Mouse (Mus musculus): ENCODE results near the gene Adamts16. TPM values are rescaled to one million over a fixed set of nuclear protein-coding genes. Genes with fewer than 3 reads are reported as not detected.

The Adamts16 gene
- polyA plus RNA-seq, 1 experiment from 2014 or later, result 0.31 TPM

- Histone ChIP-seq H3K9ac (ENCODE audit: low read length) (no peak overlapping the region), H3K27ac (replicated peaks in 1 of 2; ENCODE audit: control insufficient read depth in 1 of 2, insufficient read depth in 1 of 2, low read depth in 2 of 2, low read length in 2 of 2) (peak overlapping the region in 1 of 2 experiments; percentile 20; a peak in 1 of 4 replicates)
These were observed 105.2 kb downstream of the Adamts16 start for GRCm38 (mm10) chr13:70736409-70736808.

DNA sequence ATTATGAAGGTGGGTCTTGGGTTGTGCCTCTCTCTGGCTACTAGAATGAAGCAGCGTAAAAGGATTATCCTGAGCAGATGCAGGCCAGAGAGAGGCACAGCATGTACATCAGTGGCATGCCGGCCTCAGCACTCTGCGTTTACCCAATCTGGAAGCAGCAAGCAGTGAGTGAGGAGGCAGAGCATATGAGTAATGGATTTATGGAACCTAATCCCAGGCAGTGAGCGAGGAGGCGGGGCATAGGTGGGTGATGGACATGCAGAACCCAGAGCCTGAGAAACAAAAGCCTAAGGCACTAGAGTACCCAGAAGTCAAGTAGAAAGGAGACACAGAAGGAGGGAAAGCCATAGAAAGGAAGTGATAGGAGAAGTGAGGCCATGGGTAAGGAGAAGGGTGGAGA is 107.0 kb downstream of the Adamts16 start:
- H3K27ac ChIP-seq (replicated peaks in 1 of 2; ENCODE audit: control insufficient read depth in 1 of 2, insufficient read depth in 1 of 2, low read depth in 2 of 2, low read length in 2 of 2), result no peak overlapping the region
- H3K9me3 ChIP-seq (ENCODE audit: control insufficient read depth, low read length), result no peaks in the 10 kb centered on the region
- H3K27me3 ChIP-seq (ENCODE audit: control insufficient read depth, insufficient read depth, low read length), result peaks cover 3% of the 10 kb centered on the region; the same call in 1 of the 2 replicates
- H3K4me3 ChIP-seq (ENCODE audit: control insufficient read depth in 1 of 2, insufficient read depth in 1 of 2, low read depth in 1 of 2, low read length in 2 of 2), result no peak overlapping the region
- no peak for ATAC-seq (ENCODE audit: insufficient number of reproducible peaks, insufficient read depth, low FRiP score, low read depth)
- H3K4me1 ChIP-seq (ENCODE audit: control insufficient read depth in 2 of 2, insufficient read depth in 2 of 2, low read length in 2 of 2), result peaks cover 4 to 13% of the 10 kb centered on the region in 2 experiments
- no peak overlapping the region for H3K9ac ChIP-seq (ENCODE audit: low read length)
- H3K4me2 ChIP-seq (ENCODE audit: low read length), result no peak overlapping the region
- 84% methylated on average over 5 of the region's 5 CpGs for WGBS
- no peaks in the 10 kb centered on the region for H3K36me3 ChIP-seq (ENCODE audit: control insufficient read depth, insufficient read depth, low read length)

More at GRCm38 (mm10) chr13:70736409-70736808, 105.2 kb downstream of the Adamts16 start:
- ATAC-seq (ENCODE audit: insufficient number of reproducible peaks, insufficient read depth, low FRiP score, low read depth), result no peak
- H3K4me1 ChIP-seq (ENCODE audit: control insufficient read depth in 2 of 2, insufficient read depth in 2 of 2, low read length in 2 of 2), result peaks cover 13 to 21% of the 10 kb centered on the region in 2 experiments
- no peak overlapping the region for H3K4me2 ChIP-seq (ENCODE audit: low read length)
- H3K36me3 ChIP-seq (ENCODE audit: control insufficient read depth, insufficient read depth, low read length), result no peaks in the 10 kb centered on the region
- WGBS, result 27% methylated on average over 4 of the region's 4 CpGs
- no peaks in the 10 kb centered on the region for H3K27me3 ChIP-seq (ENCODE audit: control insufficient read depth, insufficient read depth, low read length)
- H3K4me3 ChIP-seq (ENCODE audit: control insufficient read depth in 1 of 2, insufficient read depth in 1 of 2, low read depth in 1 of 2, low read length in 2 of 2), result no peak overlapping the region
- H3K9me3 ChIP-seq (ENCODE audit: control insufficient read depth, low read length), result no peaks in the 10 kb centered on the region

DNA sequence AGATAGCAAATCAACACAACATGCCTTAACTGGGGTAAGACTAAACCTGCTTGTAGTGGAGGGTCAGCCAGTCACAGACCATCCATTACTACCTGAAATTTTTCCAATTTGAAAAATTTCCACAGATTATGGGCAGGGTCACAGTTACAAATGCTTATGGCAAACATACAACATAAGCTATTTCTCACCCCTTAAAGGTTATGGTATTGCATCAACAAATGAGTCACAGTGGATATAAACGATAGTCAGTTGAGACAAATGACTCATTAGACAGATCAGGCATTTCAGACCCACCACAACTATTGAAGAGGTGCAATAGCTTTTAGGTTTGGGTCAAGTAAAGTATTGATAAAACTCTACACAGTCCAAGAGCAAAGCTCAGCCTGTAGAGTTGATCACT is 107.7 kb downstream of the Adamts16 start:
- Histone ChIP-seq H3K4me3 (ENCODE audit: control insufficient read depth in 1 of 2, insufficient read depth in 1 of 2, low read depth in 1 of 2, low read length in 2 of 2) (no peak overlapping the region), H3K9ac (ENCODE audit: low read length) (no peak overlapping the region), H3K4me2 (ENCODE audit: low read length) (no peak overlapping the region), H3K9me3 (ENCODE audit: control insufficient read depth, low read length) (no peaks in the 10 kb centered on the region), H3K27ac (replicated peaks in 1 of 2; ENCODE audit: control insufficient read depth in 1 of 2, insufficient read depth in 1 of 2, low read depth in 2 of 2, low read length in 2 of 2) (no peak overlapping the region), H3K36me3 (ENCODE audit: control insufficient read depth, insufficient read depth, low read length) (no peaks in the 10 kb centered on the region), H3K4me1 (ENCODE audit: control insufficient read depth in 2 of 2, insufficient read depth in 2 of 2, low read length in 2 of 2) (peaks cover 4 to 13% of the 10 kb centered on the region in 2 experiments), H3K27me3 (ENCODE audit: control insufficient read depth, insufficient read depth, low read length) (peaks cover 3% of the 10 kb centered on the region; the same call in 1 of the 2 replicates)
- 78% methylated on average over 1 of the region's 1 CpGs for WGBS
- ATAC-seq (ENCODE audit: insufficient number of reproducible peaks, insufficient read depth, low FRiP score, low read depth), result no peak

GRCm38 (mm10) chr13:70733206-70733605 is 108.4 kb downstream of the Adamts16 start:
- Histone ChIP-seq H3K36me3 (ENCODE audit: control insufficient read depth, insufficient read depth, low read length) (no peaks in the 10 kb centered on the region), H3K27me3 (ENCODE audit: control insufficient read depth, insufficient read depth, low read length) (peaks cover 3% of the 10 kb centered on the region; the same call in 1 of the 2 replicates), H3K27ac (replicated peaks in 1 of 2; ENCODE audit: control insufficient read depth in 1 of 2, insufficient read depth in 1 of 2, low read depth in 2 of 2, low read length in 2 of 2) (no peak overlapping the region), H3K4me2 (ENCODE audit: low read length) (no peak overlapping the region), H3K9me3 (ENCODE audit: control insufficient read depth, low read length) (no peaks in the 10 kb centered on the region), H3K4me3 (ENCODE audit: control insufficient read depth in 1 of 2, insufficient read depth in 1 of 2, low read depth in 1 of 2, low read length in 2 of 2) (no peak overlapping the region), H3K4me1 (ENCODE audit: control insufficient read depth in 2 of 2, insufficient read depth in 2 of 2, low read length in 2 of 2) (peaks cover 4 to 13% of the 10 kb centered on the region in 2 experiments), H3K9ac (ENCODE audit: low read length) (no peak overlapping the region)
- 25% methylated on average over 2 of the region's 2 CpGs for WGBS
- ATAC-seq (ENCODE audit: insufficient number of reproducible peaks, insufficient read depth, low FRiP score, low read depth), result no peak

DNA sequence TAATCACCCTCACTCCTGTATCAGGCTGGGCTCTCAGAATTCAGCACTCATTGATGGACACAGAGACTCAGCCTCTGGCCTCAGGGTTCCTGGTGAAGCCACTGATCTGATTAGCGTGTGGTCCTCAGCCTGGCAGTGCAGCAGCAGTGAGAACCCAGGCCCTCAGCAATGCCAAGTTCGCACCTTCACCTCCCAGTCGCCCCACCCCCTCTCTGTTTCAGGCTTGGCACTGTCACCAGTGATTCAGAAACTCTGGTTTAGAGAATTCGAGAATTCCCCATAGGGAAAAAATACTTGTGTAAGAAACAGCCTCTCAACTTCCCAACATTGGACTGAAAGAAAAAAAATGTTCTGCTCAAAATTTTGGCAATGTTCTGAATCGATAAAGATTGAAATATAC is 108.8 kb downstream of the Adamts16 start:
- Histone ChIP-seq H3K4me2 (ENCODE audit: low read length) (no peak overlapping the region), H3K9me3 (ENCODE audit: control insufficient read depth, low read length) (no peaks in the 10 kb centered on the region), H3K36me3 (ENCODE audit: control insufficient read depth, insufficient read depth, low read length) (no peaks in the 10 kb centered on the region), H3K4me3 (ENCODE audit: control insufficient read depth in 1 of 2, insufficient read depth in 1 of 2, low read depth in 1 of 2, low read length in 2 of 2) (no peak overlapping the region), H3K27me3 (ENCODE audit: control insufficient read depth, insufficient read depth, low read length) (peaks cover 3% of the 10 kb centered on the region; the same call in 1 of the 2 replicates), H3K27ac (replicated peaks in 1 of 2; ENCODE audit: control insufficient read depth in 1 of 2, insufficient read depth in 1 of 2, low read depth in 2 of 2, low read length in 2 of 2) (no peak overlapping the region), H3K9ac (ENCODE audit: low read length) (no peak overlapping the region), H3K4me1 (ENCODE audit: control insufficient read depth in 2 of 2, insufficient read depth in 2 of 2, low read length in 2 of 2) (peaks cover 4 to 13% of the 10 kb centered on the region in 2 experiments)
- WGBS, result 72% methylated on average over 5 of the region's 5 CpGs
- ATAC-seq (ENCODE audit: insufficient number of reproducible peaks, insufficient read depth, low FRiP score, low read depth), result no peak

GRCm38 (mm10) chr13:70731349-70731748 is 110.3 kb downstream of the Adamts16 start:
- Histone ChIP-seq H3K4me2 (ENCODE audit: low read length) (no peak overlapping the region), H3K36me3 (ENCODE audit: control insufficient read depth, insufficient read depth, low read length) (no peaks in the 10 kb centered on the region)
- no peak for ATAC-seq (ENCODE audit: insufficient number of reproducible peaks, insufficient read depth, low FRiP score, low read depth)

GRCm38 (mm10) chr13:70729996-70730395 is 111.6 kb downstream of the Adamts16 start:
- no peaks in the 10 kb centered on the region for H3K36me3 ChIP-seq (ENCODE audit: control insufficient read depth, insufficient read depth, low read length)
- H3K4me2 ChIP-seq (ENCODE audit: low read length), result no peak overlapping the region
- no peaks in the 10 kb centered on the region for H3K9me3 ChIP-seq (ENCODE audit: control insufficient read depth, low read length)
- H3K4me3 ChIP-seq (ENCODE audit: control insufficient read depth in 1 of 2, insufficient read depth in 1 of 2, low read depth in 1 of 2, low read length in 2 of 2), result no peak overlapping the region
- H3K9ac ChIP-seq (ENCODE audit: low read length), result no peak overlapping the region
- no peaks in the 10 kb centered on the region for H3K4me1 ChIP-seq (ENCODE audit: control insufficient read depth in 2 of 2, insufficient read depth in 2 of 2, low read length in 2 of 2)
- H3K27me3 ChIP-seq (ENCODE audit: control insufficient read depth, insufficient read depth, low read length), result peaks cover 3% of the 10 kb centered on the region; the same call in 1 of the 2 replicates
- WGBS, result 52% methylated on average over 5 of the region's 5 CpGs
- H3K27ac ChIP-seq (replicated peaks in 1 of 2; ENCODE audit: control insufficient read depth in 1 of 2, insufficient read depth in 1 of 2, low read depth in 2 of 2, low read length in 2 of 2), result no peak overlapping the region
- ATAC-seq (ENCODE audit: insufficient number of reproducible peaks, insufficient read depth, low FRiP score, low read depth), result no peak

More at GRCm38 (mm10) chr13:70731349-70731748, 110.3 kb downstream of the Adamts16 start:
- H3K27ac ChIP-seq (replicated peaks in 1 of 2; ENCODE audit: control insufficient read depth in 1 of 2, insufficient read depth in 1 of 2, low read depth in 2 of 2, low read length in 2 of 2), result no peak overlapping the region
- WGBS, result 43% methylated on average over 5 of the region's 5 CpGs
- H3K9ac ChIP-seq (ENCODE audit: low read length), result no peak overlapping the region
- no peak overlapping the region for H3K4me3 ChIP-seq (ENCODE audit: control insufficient read depth in 1 of 2, insufficient read depth in 1 of 2, low read depth in 1 of 2, low read length in 2 of 2)
- H3K9me3 ChIP-seq (ENCODE audit: control insufficient read depth, low read length), result no peaks in the 10 kb centered on the region
- peaks cover 3% of the 10 kb centered on the region; the same call in 1 of the 2 replicates for H3K27me3 ChIP-seq (ENCODE audit: control insufficient read depth, insufficient read depth, low read length)
- H3K4me1 ChIP-seq (ENCODE audit: control insufficient read depth in 2 of 2, insufficient read depth in 2 of 2, low read length in 2 of 2), result peaks cover under 1 to 5% of the 10 kb centered on the region in 2 experiments; a peak in 3 of 4 replicates

DNA sequence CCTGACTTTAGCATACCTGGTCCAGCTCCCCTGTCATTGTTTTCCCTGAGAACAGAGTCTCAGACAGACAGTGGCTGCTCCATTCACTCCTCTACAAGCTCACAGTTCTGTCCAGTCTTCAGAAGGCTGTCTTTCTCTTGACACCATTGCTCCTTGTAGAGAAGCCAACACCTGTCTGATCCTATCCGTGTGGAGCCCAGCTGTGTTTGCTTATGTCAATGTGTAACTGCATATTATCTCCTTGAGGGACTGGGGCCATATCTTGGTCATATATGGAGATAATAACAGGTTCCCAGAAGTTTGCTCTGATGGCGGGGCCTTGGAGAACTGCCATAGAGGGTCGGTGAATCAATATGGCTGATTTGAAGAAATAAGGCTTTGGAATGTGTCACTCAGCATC is 115.4 kb downstream of the Adamts16 start:
- no peak overlapping the region for H3K9ac ChIP-seq (ENCODE audit: low read length)
- no peak for ATAC-seq (ENCODE audit: insufficient number of reproducible peaks, insufficient read depth, low FRiP score, low read depth)
- peaks cover 3% of the 10 kb centered on the region; the same call in 1 of the 2 replicates for H3K27me3 ChIP-seq (ENCODE audit: control insufficient read depth, insufficient read depth, low read length)
- peaks cover 11 to 12% of the 10 kb centered on the region in 2 experiments for H3K4me1 ChIP-seq (ENCODE audit: control insufficient read depth in 2 of 2, insufficient read depth in 2 of 2, low read length in 2 of 2)
- H3K27ac ChIP-seq (replicated peaks in 1 of 2; ENCODE audit: control insufficient read depth in 1 of 2, insufficient read depth in 1 of 2, low read depth in 2 of 2, low read length in 2 of 2), result no peak overlapping the region
- no peak overlapping the region for H3K4me2 ChIP-seq (ENCODE audit: low read length)
- no peaks in the 10 kb centered on the region for H3K36me3 ChIP-seq (ENCODE audit: control insufficient read depth, insufficient read depth, low read length)
- 80% methylated on average over 3 of the region's 3 CpGs for WGBS
- no peak overlapping the region for H3K4me3 ChIP-seq (ENCODE audit: control insufficient read depth in 1 of 2, insufficient read depth in 1 of 2, low read depth in 1 of 2, low read length in 2 of 2)
- H3K9me3 ChIP-seq (ENCODE audit: control insufficient read depth, low read length), result no peaks in the 10 kb centered on the region
